Mouse (Mus musculus): ENCODE measurements around the gene Hapln2. TPM values are rescaled to one million over a fixed set of nuclear protein-coding genes. Genes with fewer than 3 reads are reported as not detected.

Gene Hapln2
- polyA plus RNA-seq (2015; fragmentation: Nextera tagmentation; extraction: Ambion mirVana), result 0.18 TPM in 1 of 2 replicates, not detected in the other

DNA sequence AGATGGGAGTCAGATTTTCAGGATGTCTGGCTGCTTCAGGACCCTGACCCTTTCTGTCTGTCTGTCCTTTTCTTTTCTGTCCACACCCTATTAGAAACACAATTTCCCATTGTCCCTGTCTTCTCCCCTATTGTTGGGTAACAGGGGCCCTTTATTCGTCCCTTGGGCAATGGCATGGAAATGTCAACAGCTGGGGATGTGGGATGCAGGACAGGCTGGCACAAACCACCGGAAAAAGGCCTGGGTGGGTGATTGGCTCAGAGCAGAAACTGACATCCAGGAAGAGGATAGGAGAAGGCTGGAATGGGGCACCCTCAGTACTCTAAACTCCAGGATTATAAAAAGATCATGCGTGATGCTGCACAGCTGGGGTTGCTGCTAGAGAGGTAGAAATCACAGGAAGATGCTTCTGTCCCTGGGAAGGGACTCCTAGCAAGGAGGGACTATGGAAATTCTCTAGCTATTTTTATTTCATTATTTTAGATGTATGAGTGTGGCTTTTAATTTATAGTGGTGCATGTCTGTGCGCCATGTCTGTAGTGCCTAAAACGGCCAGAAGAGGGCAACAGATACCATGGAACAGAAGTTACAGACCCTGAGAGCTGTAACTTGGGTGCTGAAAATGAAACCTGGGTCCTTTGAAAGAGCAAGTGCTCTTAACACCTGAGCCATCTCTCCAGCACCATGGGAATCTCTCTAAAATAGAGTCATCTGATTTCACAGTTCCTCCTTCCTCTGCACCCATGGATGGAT, at the start of gene Hapln2:
Hapln2 (minus strand) TSS at position 150 of the 753 bp plus-strand sequence.
- Histone ChIP-seq H3K27me3 (ENCODE audit: control insufficient read depth, insufficient read depth, low read length) (peaks cover 48% of the 10 kb centered on the region), H3K36me3 (ENCODE audit: control insufficient read depth, insufficient read depth) (no peaks in the 10 kb centered on the region), H3K4me1 (ENCODE audit: control insufficient read depth, insufficient read depth, low read length) (peaks cover 9% of the 10 kb centered on the region), H3K27ac (ENCODE audit: low read length) (no peak within 1 kb of the TSS), H3K9me3 (replicated peaks; ENCODE audit: control insufficient read depth, low read length) (peaks cover 7% of the 10 kb centered on the region), H3K4me3 (ENCODE audit: low read length) (no peak within 1 kb of the TSS), H3K9ac (ENCODE audit: low read length) (no peak within 1 kb of the TSS), H3K4me2 (ENCODE audit: low read depth, low read length) (no peak within 1 kb of the TSS)
- no peak for ATAC-seq (replicated peaks; ENCODE audit: extremely low read depth, insufficient read depth, low FRiP score)
- WGBS, result 49% methylated on average over 5 of the region's 5 CpGs

DNA sequence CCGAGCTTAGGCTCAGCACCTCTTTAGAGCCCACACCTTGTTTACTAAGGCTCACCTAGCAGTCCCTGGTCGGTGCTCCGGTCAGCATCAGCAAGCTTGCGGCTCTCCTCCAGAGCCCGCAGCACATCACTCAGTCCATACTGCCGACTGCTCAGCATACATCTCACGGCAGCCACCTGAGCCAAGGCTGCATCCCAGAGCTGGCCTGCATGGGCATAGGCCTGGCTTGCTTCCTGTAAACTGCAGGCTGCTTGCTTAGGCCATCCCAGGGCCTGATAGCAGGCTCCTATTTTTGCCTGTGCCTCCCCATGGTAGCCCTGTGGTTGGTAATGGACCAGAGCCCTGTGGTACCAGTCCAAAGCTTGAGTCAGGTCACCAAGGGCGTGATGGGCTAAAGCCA, 47.4 kb upstream of the Hapln2 start:
- H3K27me3 ChIP-seq (ENCODE audit: control insufficient read depth, insufficient read depth, low read length), result peaks cover 12% of the 10 kb centered on the region
- no peaks in the 10 kb centered on the region for H3K4me1 ChIP-seq (ENCODE audit: control insufficient read depth, insufficient read depth, low read length)
- no peak for ATAC-seq (replicated peaks; ENCODE audit: extremely low read depth, insufficient read depth, low FRiP score)
- H3K9ac ChIP-seq (ENCODE audit: low read length), result no peak overlapping the region
- WGBS, result 70% methylated on average over 8 of the region's 8 CpGs
- H3K4me3 ChIP-seq (ENCODE audit: low read length), result no peak overlapping the region
- H3K4me2 ChIP-seq (ENCODE audit: low read depth, low read length), result no peak overlapping the region
- no peaks in the 10 kb centered on the region for H3K9me3 ChIP-seq (replicated peaks; ENCODE audit: control insufficient read depth, low read length)
- H3K36me3 ChIP-seq (ENCODE audit: control insufficient read depth, insufficient read depth), result no peaks in the 10 kb centered on the region
- no peak overlapping the region for H3K27ac ChIP-seq (ENCODE audit: low read length)

DNA sequence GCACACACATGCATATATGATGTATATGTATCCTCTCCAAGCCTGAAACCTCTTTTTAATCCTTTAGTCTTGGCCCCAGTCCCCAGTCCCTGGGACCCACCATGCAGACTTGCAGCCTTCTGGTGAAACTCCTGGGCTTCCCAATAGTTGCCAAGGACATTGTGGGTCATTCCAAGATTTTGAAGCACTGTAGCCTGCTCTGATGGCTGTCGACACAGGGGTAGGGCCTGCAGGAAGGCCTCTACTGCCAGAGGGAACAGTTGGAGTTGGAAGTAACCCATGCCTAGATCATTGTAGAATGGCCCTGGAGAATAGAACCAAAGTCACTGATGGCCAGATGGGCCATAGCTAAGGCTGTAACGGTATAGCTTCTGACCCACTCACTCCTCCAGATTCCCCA, 47.0 kb upstream of the Hapln2 start:
- Histone ChIP-seq H3K27ac (ENCODE audit: low read length) (no peak overlapping the region), H3K36me3 (ENCODE audit: control insufficient read depth, insufficient read depth) (no peaks in the 10 kb centered on the region), H3K9ac (ENCODE audit: low read length) (no peak overlapping the region), H3K27me3 (ENCODE audit: control insufficient read depth, insufficient read depth, low read length) (peaks cover 12% of the 10 kb centered on the region), H3K4me3 (ENCODE audit: low read length) (no peak overlapping the region), H3K4me1 (ENCODE audit: control insufficient read depth, insufficient read depth, low read length) (no peaks in the 10 kb centered on the region), H3K9me3 (replicated peaks; ENCODE audit: control insufficient read depth, low read length) (no peaks in the 10 kb centered on the region), H3K4me2 (ENCODE audit: low read depth, low read length) (no peak overlapping the region)
- 44% methylated on average over 2 of the region's 2 CpGs for WGBS
- ATAC-seq (replicated peaks; ENCODE audit: extremely low read depth, insufficient read depth, low FRiP score), result no peak

GRCm38 (mm10) chr3:88073631-88074030, 46.2 kb upstream of the Hapln2 start:
- no peaks in the 10 kb centered on the region for H3K9me3 ChIP-seq (replicated peaks; ENCODE audit: control insufficient read depth, low read length)
- no peak overlapping the region for H3K9ac ChIP-seq (ENCODE audit: low read length)
- H3K4me3 ChIP-seq (ENCODE audit: low read length), result no peak overlapping the region
- H3K4me2 ChIP-seq (ENCODE audit: low read depth, low read length), result no peak overlapping the region
- no peak overlapping the region for H3K27ac ChIP-seq (ENCODE audit: low read length)
- no peaks in the 10 kb centered on the region for H3K4me1 ChIP-seq (ENCODE audit: control insufficient read depth, insufficient read depth, low read length)
- ATAC-seq (replicated peaks; ENCODE audit: extremely low read depth, insufficient read depth, low FRiP score), result no peak
- no peaks in the 10 kb centered on the region for H3K36me3 ChIP-seq (ENCODE audit: control insufficient read depth, insufficient read depth)
- peaks cover 12% of the 10 kb centered on the region for H3K27me3 ChIP-seq (ENCODE audit: control insufficient read depth, insufficient read depth, low read length)
- 71% methylated on average over 2 of the region's 2 CpGs for WGBS

- Histone ChIP-seq H3K9ac (ENCODE audit: low read length) (no peak overlapping the region), H3K36me3 (ENCODE audit: control insufficient read depth, insufficient read depth) (no peaks in the 10 kb centered on the region), H3K4me2 (ENCODE audit: low read depth, low read length) (no peak overlapping the region), H3K9me3 (replicated peaks; ENCODE audit: control insufficient read depth, low read length) (no peaks in the 10 kb centered on the region), H3K4me1 (ENCODE audit: control insufficient read depth, insufficient read depth, low read length) (no peaks in the 10 kb centered on the region), H3K27ac (ENCODE audit: low read length) (no peak overlapping the region), H3K27me3 (ENCODE audit: control insufficient read depth, insufficient read depth, low read length) (peaks cover 9% of the 10 kb centered on the region), H3K4me3 (ENCODE audit: low read length) (no peak overlapping the region)
- 1% methylated on average over 5 of the region's 5 CpGs for WGBS
- peak; percentile 81 for ATAC-seq (replicated peaks; ENCODE audit: extremely low read depth, insufficient read depth, low FRiP score)
These were observed 44.4 kb upstream of the Hapln2 start for GRCm38 (mm10) chr3:88071783-88072182.

DNA sequence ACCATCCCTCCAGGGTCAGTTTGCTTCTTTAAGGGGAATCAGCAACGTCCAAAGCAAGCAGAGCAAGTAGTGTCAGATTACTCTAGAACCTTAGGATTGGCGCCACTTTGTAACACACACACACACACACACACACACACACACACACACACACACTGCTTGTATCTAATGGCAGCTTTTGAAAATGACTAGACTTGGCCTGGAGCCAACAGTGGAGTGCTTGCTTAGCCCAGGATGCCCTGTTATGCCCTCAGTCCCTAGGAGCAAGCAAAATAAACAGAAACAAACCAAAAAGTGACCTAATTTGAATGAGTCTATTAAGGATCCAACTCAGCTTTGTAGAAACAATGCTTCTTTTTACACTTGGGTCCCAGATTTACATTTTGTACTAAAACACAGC, 41.0 kb upstream of the Hapln2 start:
- Histone ChIP-seq H3K36me3 (ENCODE audit: control insufficient read depth, insufficient read depth) (no peaks in the 10 kb centered on the region), H3K27ac (ENCODE audit: low read length) (no peak overlapping the region), H3K4me3 (ENCODE audit: low read length) (no peak overlapping the region), H3K27me3 (ENCODE audit: control insufficient read depth, insufficient read depth, low read length) (peaks cover 9% of the 10 kb centered on the region), H3K4me1 (ENCODE audit: control insufficient read depth, insufficient read depth, low read length) (no peaks in the 10 kb centered on the region), H3K9me3 (replicated peaks; ENCODE audit: control insufficient read depth, low read length) (no peaks in the 10 kb centered on the region), H3K9ac (ENCODE audit: low read length) (no peak overlapping the region), H3K4me2 (ENCODE audit: low read depth, low read length) (no peak overlapping the region)
- WGBS, result 15% methylated on average over 2 of the region's 2 CpGs
- no peak for ATAC-seq (replicated peaks; ENCODE audit: extremely low read depth, insufficient read depth, low FRiP score)

- Histone ChIP-seq H3K4me1 (ENCODE audit: control insufficient read depth, insufficient read depth, low read length) (peaks cover 11% of the 10 kb centered on the region), H3K4me2 (ENCODE audit: low read depth, low read length) (peak within 1 kb of the TSS; percentile 93), H3K9ac (ENCODE audit: low read length) (peak within 1 kb of the TSS; percentile 93), H3K27me3 (ENCODE audit: control insufficient read depth, insufficient read depth, low read length) (no peaks in the 10 kb centered on the region), H3K9me3 (replicated peaks; ENCODE audit: control insufficient read depth, low read length) (no peaks in the 10 kb centered on the region), H3K36me3 (ENCODE audit: control insufficient read depth, insufficient read depth) (peaks cover 27% of the 10 kb centered on the region), H3K27ac (ENCODE audit: low read length) (peak within 1 kb of the TSS; percentile 73; the same call in 1 of the 2 replicates), H3K4me3 (ENCODE audit: low read length) (peak within 1 kb of the TSS; percentile 73)
- ATAC-seq (replicated peaks; ENCODE audit: extremely low read depth, insufficient read depth, low FRiP score), result peak; percentile 92
- WGBS, result under 1% methylated on average over 60 of the region's 60 CpGs
These were observed 30.7 kb upstream of the Hapln2 start, which contains the start of gene Naxe for GRCm38 (mm10) chr3:88057902-88058696. Gene Naxe, minus strand, starts transcription at chr3:88058495.

GRCm38 (mm10) chr3:88057030-88057429, 29.6 kb upstream of the Hapln2 start:
- no peaks in the 10 kb centered on the region for H3K27me3 ChIP-seq (ENCODE audit: control insufficient read depth, insufficient read depth, low read length)
- no peak overlapping the region; the same call in 1 of the 2 replicates for H3K4me3 ChIP-seq (ENCODE audit: low read length)
- H3K4me1 ChIP-seq (ENCODE audit: control insufficient read depth, insufficient read depth, low read length), result peaks cover 11% of the 10 kb centered on the region
- no peak overlapping the region for H3K27ac ChIP-seq (ENCODE audit: low read length)
- no peak for ATAC-seq (replicated peaks; ENCODE audit: extremely low read depth, insufficient read depth, low FRiP score)
- peaks cover 35% of the 10 kb centered on the region for H3K36me3 ChIP-seq (ENCODE audit: control insufficient read depth, insufficient read depth)
- peak overlapping the region; percentile 93; the same call in 1 of the 2 replicates for H3K9ac ChIP-seq (ENCODE audit: low read length)
- H3K9me3 ChIP-seq (replicated peaks; ENCODE audit: control insufficient read depth, low read length), result no peaks in the 10 kb centered on the region
- H3K4me2 ChIP-seq (ENCODE audit: low read depth, low read length), result peak overlapping the region; percentile 93
- 75% methylated on average over 6 of the region's 6 CpGs for WGBS

- no peak for ATAC-seq (replicated peaks; ENCODE audit: extremely low read depth, insufficient read depth, low FRiP score)
- whole genome bisulfite sequencing, result 51% methylated on average over 3 of the region's 3 CpGs
- Histone ChIP-seq H3K36me3 (ENCODE audit: control insufficient read depth, insufficient read depth) (peaks cover 34% of the 10 kb centered on the region), H3K9ac (ENCODE audit: low read length) (no peak overlapping the region), H3K27me3 (ENCODE audit: control insufficient read depth, insufficient read depth, low read length) (no peaks in the 10 kb centered on the region), H3K27ac (ENCODE audit: low read length) (no peak overlapping the region), H3K4me3 (ENCODE audit: low read length) (no peak overlapping the region), H3K4me2 (ENCODE audit: low read depth, low read length) (no peak overlapping the region), H3K9me3 (replicated peaks; ENCODE audit: control insufficient read depth, low read length) (no peaks in the 10 kb centered on the region), H3K4me1 (ENCODE audit: control insufficient read depth, insufficient read depth, low read length) (no peaks in the 10 kb centered on the region)
These were observed 22.1 kb upstream of the Hapln2 start for GRCm38 (mm10) chr3:88049532-88049931.
